Mouse (Mus musculus) kidney, embryonic 14.5 days (tissue): ENCODE data around the gene Kctd12. TPM values are rescaled to one million over a fixed set of nuclear protein-coding genes. Genes with fewer than 3 reads are reported as not detected.

Source experiments
- ATAC-seq: fragments of 200-750 bp; cut with Nextera tagmentation; 2 replicates; pipeline ENCODE4 v1.8.0; 2017; ENCODE audit warnings: moderate number of reproducible peaks, mild to moderate bottlenecking, moderate TSS enrichment, moderate library complexity; ENCODE audit not compliant: low FRiP score, low TSS enrichment
- H3K27ac ChIP-seq: fragments of 300-500 bp; sonication (generic); 2 replicates; pipeline ENCODE4 v1.5.1; 2014; ENCODE audit warnings: low read depth, mild to moderate bottlenecking, low read length, moderate library complexity, mixed read lengths
- H3K27me3 ChIP-seq: fragments of 300-500 bp; sonication (generic); 2 replicates; pipeline ENCODE4 v1.6.1; 2014; ENCODE audit warnings: mild to moderate bottlenecking, low read length; ENCODE audit not compliant: control insufficient read depth, insufficient read depth
- H3K36me3 ChIP-seq: fragments of 300-500 bp; sonication (generic); 2 replicates; pipeline ENCODE4 v1.6.1; 2014; ENCODE audit warnings: low read length, mixed read lengths; ENCODE audit not compliant: control insufficient read depth, insufficient read depth
- H3K4me1 ChIP-seq: fragments of 300-500 bp; sonication (generic); 2 replicates; pipeline ENCODE4 v1.6.1; 2014; ENCODE audit warnings: low read length, mixed read lengths; ENCODE audit not compliant: control insufficient read depth, insufficient read depth
- H3K4me2 ChIP-seq: fragments of 300-500 bp; sonication (generic); replicated peaks from 2 replicates; pipeline ENCODE4 v1.6.1; 2014; ENCODE audit warnings: low read depth, mild to moderate bottlenecking, low read length
- H3K4me3 ChIP-seq: fragments of 300-500 bp; sonication (generic); 2 replicates; pipeline ENCODE4 v1.5.1; 2014; ENCODE audit warnings: mild to moderate bottlenecking, low read length
- H3K9ac ChIP-seq: fragments of 300-500 bp; sonication (generic); 2 replicates; pipeline ENCODE4 v1.6.1; 2014; ENCODE audit warnings: low read depth, mild to moderate bottlenecking, low read length, moderate library complexity
- H3K9me3 ChIP-seq: fragments of 300-500 bp; sonication (generic); 2 replicates; pipeline ENCODE4 v1.6.1; 2016; ENCODE audit warnings: low read length; ENCODE audit not compliant: control insufficient read depth
- WGBS: fragments of 180-500 bp; shearing (Covaris S2); extraction: QIAGEN DNeasy Blood & Tissue Kit; methylation state at CpG from one replicate; pipeline ENCODE4 v1.1.7; 2014; 5-methylcytosine and 5-hydroxymethylcytosine counted together
- microRNA-seq: library from miRNA; unstranded; fragments of <30 nt; microRNA quantifications from one replicate; pipeline ENCODE4, GENCODE M21; 2016
- polyA plus RNA-seq: library from polyadenylated mRNA; unstranded; fragments of >200 nt; fragmentation: Nextera tagmentation; extraction: Ambion mirVana; gene quantifications from 2 replicates; pipeline ENCODE4 v1.2.1, GENCODE M21; 2014

Kctd12 gene
- polyA plus RNA-seq, 1 experiment from 2014 or later = 13.4 TPM

DNA sequence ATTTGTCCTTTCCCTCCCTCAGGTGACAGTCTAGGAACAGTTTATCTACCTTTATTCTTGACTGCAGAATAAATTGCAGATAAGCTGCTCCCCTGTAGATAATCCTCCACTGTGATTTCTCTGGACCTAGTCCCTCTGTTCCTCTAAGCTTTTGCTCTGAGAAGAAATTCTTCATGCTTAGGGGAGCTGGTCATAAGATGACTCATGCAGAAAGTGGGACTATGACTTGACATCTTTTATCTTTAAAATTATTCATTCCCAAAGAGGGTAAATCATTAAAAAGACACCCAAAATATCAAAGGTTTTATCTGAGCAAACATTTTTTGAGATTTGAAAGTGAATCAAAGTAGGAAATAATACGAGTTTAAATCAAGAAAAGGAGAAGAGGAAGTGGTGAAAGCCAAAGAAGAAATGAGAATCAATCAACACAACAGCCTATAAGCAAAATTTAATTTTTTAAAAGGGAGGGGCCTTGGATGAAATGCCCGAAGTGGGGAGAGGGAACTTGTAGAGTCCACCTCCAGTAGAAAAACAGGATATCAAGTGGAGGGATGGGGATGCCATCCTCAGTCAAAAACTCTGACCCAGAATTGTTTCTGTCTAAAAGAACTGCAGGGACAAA is 40.1 kb downstream of the Kctd12 start:
- no peak overlapping the region for H3K4me3 ChIP-seq
- no peaks in the 10 kb centered on the region for H3K27me3 ChIP-seq
- 82% methylated on average over 2 of the region's 2 CpGs for WGBS
- H3K27ac ChIP-seq = no peak overlapping the region
- no peaks in the 10 kb centered on the region for H3K4me1 ChIP-seq
- H3K9ac ChIP-seq = no peak overlapping the region
- no peak overlapping the region for H3K4me2 ChIP-seq
- no peak for ATAC-seq
- no peaks in the 10 kb centered on the region for H3K36me3 ChIP-seq
- no peaks in the 10 kb centered on the region for H3K9me3 ChIP-seq

DNA sequence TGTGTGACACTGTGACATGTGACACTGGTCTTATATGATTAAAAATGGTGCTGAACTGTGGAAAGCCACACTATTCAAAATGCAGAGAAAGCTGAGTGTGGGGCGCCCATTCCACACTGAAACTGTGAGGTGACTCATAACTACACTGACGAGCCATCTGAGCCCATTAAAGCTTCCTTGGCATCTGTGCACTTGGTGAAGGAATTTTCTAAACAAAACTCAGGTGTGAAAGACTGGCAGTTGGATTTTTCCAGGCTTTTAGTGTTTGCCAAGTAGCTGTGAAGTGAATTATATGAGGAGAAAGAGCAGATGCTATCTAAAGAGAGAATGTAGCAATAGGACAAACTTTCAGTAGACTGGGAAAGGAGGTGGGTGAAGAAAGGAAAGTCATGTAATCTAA is 47.6 kb downstream of the Kctd12 start:
- Histone ChIP-seq H3K4me2 (no peak overlapping the region), H3K4me1 (no peaks in the 10 kb centered on the region), H3K27me3 (no peaks in the 10 kb centered on the region), H3K27ac (no peak overlapping the region), H3K9ac (no peak overlapping the region), H3K4me3 (no peak overlapping the region), H3K9me3 (no peaks in the 10 kb centered on the region), H3K36me3 (no peaks in the 10 kb centered on the region)
- 73% methylated on average over 2 of the region's 2 CpGs for WGBS
- no peak for ATAC-seq

DNA sequence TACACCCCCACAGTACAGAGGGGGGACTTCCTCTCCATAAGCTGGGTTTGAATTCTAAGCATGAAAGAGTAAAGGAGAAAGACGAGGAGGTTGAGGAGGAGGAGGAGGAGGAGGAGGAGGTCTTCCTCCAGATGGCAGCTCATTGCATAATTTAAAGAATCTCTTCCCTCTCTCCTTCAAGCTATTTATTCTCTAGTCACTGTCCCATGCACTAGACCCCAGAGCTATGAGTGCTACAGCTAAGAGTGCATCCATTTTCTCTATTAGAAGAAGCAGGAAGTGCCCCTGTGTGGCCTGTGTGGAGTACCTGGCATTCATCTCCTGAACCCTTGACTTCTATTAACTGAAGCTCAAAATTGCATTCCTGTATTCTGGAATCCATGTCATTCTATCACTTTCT is 51.5 kb downstream of the Kctd12 start:
- Histone ChIP-seq H3K4me3 (no peak overlapping the region), H3K4me2 (no peak overlapping the region), H3K4me1 (no peaks in the 10 kb centered on the region; the same call in 1 of the 2 replicates), H3K9ac (no peak overlapping the region), H3K27me3 (no peaks in the 10 kb centered on the region), H3K27ac (no peak overlapping the region), H3K9me3 (no peaks in the 10 kb centered on the region), H3K36me3 (no peaks in the 10 kb centered on the region)
- 63% methylated on average over 1 of the region's 1 CpGs for whole genome bisulfite sequencing
- ATAC-seq = no peak

DNA sequence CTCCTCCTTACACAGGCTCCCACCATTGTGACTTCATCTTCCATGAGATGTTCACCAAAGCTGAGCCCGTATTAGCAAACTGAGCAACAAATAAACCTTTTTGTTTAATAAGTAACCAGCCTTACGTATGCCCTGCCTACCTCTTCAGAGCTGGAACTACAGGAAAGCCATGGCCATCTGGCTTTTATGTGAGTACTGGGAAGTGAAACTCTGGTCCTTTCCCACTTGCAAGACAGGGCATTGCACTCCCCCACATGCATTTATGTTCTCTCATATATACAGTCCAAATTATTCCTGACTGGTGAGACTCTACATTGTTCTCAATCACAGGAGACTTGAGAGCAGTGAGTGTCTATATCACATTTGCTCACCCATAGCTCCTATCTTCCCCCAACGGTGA is 52.9 kb downstream of the Kctd12 start:
- 0 out of 2 replicates have a peak, but pooled peaks have one; percentile 24 for ATAC-seq
- Histone ChIP-seq H3K9me3 (no peaks in the 10 kb centered on the region), H3K4me3 (no peak overlapping the region), H3K36me3 (no peaks in the 10 kb centered on the region), H3K4me1 (no peaks in the 10 kb centered on the region; the same call in 1 of the 2 replicates), H3K9ac (no peak overlapping the region), H3K27me3 (no peaks in the 10 kb centered on the region), H3K27ac (no peak overlapping the region), H3K4me2 (no peak overlapping the region)
- WGBS = 78% methylated on average over 3 of the region's 3 CpGs

DNA sequence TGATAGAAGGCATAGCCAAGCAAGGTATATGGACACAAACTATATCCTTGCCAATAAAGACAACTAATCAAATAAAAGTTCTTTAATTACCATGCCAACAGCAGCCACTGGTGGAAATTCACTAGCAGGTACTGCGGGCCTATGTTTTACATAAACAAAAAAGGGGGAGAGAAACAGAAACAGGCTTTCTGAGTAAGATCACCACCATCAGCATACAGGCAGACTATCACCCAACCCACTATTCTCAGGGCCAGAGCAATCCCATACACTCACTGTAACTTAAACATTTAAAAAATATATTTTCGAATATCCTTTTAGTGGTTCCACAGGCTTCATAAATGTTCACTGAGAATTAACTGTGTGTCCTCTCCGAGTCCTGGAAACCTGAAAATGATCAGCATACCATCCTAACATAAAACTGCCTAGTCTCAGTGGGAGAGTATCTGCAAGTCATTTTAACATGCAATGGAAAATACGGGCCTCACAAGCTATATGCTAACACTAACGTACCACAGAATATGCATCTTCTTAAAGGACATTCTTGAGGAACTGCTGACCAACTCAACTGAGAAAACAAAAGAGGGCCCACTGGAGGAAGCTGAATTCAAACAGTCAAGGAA is 54.5 kb downstream of the Kctd12 start:
- Histone ChIP-seq H3K9ac (no peak overlapping the region), H3K4me1 (no peaks in the 10 kb centered on the region; the same call in 1 of the 2 replicates), H3K4me3 (no peak overlapping the region), H3K4me2 (no peak overlapping the region), H3K27ac (no peak overlapping the region), H3K36me3 (no peaks in the 10 kb centered on the region), H3K27me3 (no peaks in the 10 kb centered on the region), H3K9me3 (no peaks in the 10 kb centered on the region)
- WGBS = 89% methylated on average over 5 of the region's 5 CpGs
- ATAC-seq = no peak

Small RNA genes within 50 kb of the gene (microRNA-seq; reads per million reads assigned to microRNA genes)
- 1.3 reads per million for gene Mir5130

Other genes starting within 250 kb of the Kctd12 start
- gene Acod1, start 64.3 kb upstream of the Kctd12 start, polyA plus RNA-seq = not detected in 2 replicates
- 26.5 and 38.3 TPM in 2 replicates for gene Cln5, start 87.6 kb upstream of the Kctd12 start, polyA plus RNA-seq
- 24.0 and 35.6 TPM in 2 replicates for gene Fbxl3, start 116.9 kb upstream of the Kctd12 start, polyA plus RNA-seq